Mouse (Mus musculus) limb, embryonic 15.5 days (tissue): ENCODE measurements around the gene Spata7. TPM values are rescaled to one million over a fixed set of nuclear protein-coding genes. Genes with fewer than 3 reads are reported as not detected.

Source experiments
- ATAC-seq: fragments of 200-750 bp; cut with Nextera tagmentation; 2 replicates; pipeline ENCODE4 v1.8.0; 2017; ENCODE audit warnings: low read depth, moderate TSS enrichment; ENCODE audit not compliant: insufficient number of reproducible peaks, low FRiP score, low TSS enrichment
- H3K27ac ChIP-seq: fragments of 300-500 bp; sonication (generic); 2 replicates; pipeline ENCODE4 v1.5.1; 2015; ENCODE audit warnings: moderate library complexity, mild to moderate bottlenecking, inconsistent platforms
- H3K27me3 ChIP-seq: fragments of 300-500 bp; sonication (generic); 2 replicates; pipeline ENCODE4 v1.6.1; 2015; ENCODE audit warnings: inconsistent platforms
- H3K36me3 ChIP-seq: fragments of 300-500 bp; sonication (generic); 2 replicates; pipeline ENCODE4 v1.6.1; 2015; ENCODE audit warnings: inconsistent platforms
- H3K4me1 ChIP-seq: fragments of 300-500 bp; sonication (generic); 2 replicates; pipeline ENCODE4 v1.6.1; 2015; ENCODE audit warnings: inconsistent platforms
- H3K4me2 ChIP-seq: fragments of 300-500 bp; sonication (generic); 2 replicates; pipeline ENCODE4 v1.6.1; 2015; ENCODE audit warnings: mild to moderate bottlenecking, inconsistent platforms
- H3K4me3 ChIP-seq: fragments of 300-500 bp; sonication (generic); 2 replicates; pipeline ENCODE4 v1.5.1; 2015; ENCODE audit warnings: mild to moderate bottlenecking, inconsistent platforms
- H3K9ac ChIP-seq: fragments of 300-500 bp; sonication (generic); 2 replicates; pipeline ENCODE4 v1.6.1; 2015; ENCODE audit warnings: inconsistent platforms
- H3K9me3 ChIP-seq: fragments of 300-500 bp; sonication (generic); 2 replicates; pipeline ENCODE4 v1.6.1; 2016; ENCODE audit warnings: inconsistent platforms
- WGBS: fragments of 180-500 bp; shearing (Covaris S2); methylation state at CpG from one replicate; pipeline ENCODE4 v1.1.7; 2015; 5-methylcytosine and 5-hydroxymethylcytosine counted together
- polyA plus RNA-seq: library from polyadenylated mRNA; unstranded; fragments of >200 nt; fragmentation: Nextera tagmentation; extraction: Ambion mirVana; gene quantifications from 2 replicates; pipeline ENCODE4 v1.2.1, GENCODE M21; 2015

Spata7 gene
- 11.6 and 11.8 TPM in 2 replicates for polyA plus RNA-seq

- 4% methylated on average over 32 of the region's 32 CpGs for WGBS
- no peaks in the 10 kb centered on the region for H3K4me1 ChIP-seq
- H3K9me3 ChIP-seq: no peaks in the 10 kb centered on the region
- no peak within 1 kb of the TSS for H3K27ac ChIP-seq
- peak; percentile 86 for ATAC-seq
- peak within 1 kb of the TSS; percentile 76 for H3K4me3 ChIP-seq
- H3K9ac ChIP-seq: peak within 1 kb of the TSS; percentile 61
- H3K4me2 ChIP-seq: peak within 1 kb of the TSS; percentile 73
- H3K36me3 ChIP-seq: no peaks in the 10 kb centered on the region
- no peaks in the 10 kb centered on the region for H3K27me3 ChIP-seq
These were observed at the start of gene Spata7 for GRCm38 (mm10) chr12:98627392-98628259. Gene Spata7, plus strand, starts transcription at chr12:98628157.

GRCm38 (mm10) chr12:98585302-98585701 is 42.7 kb upstream of the Spata7 start:
- WGBS: 30% methylated on average over 3 of the region's 3 CpGs

GRCm38 (mm10) chr12:98588573-98588972 is 39.4 kb upstream of the Spata7 start:
- Histone ChIP-seq H3K4me3 (no peak overlapping the region), H3K27me3 (no peaks in the 10 kb centered on the region), H3K4me1 (no peaks in the 10 kb centered on the region), H3K27ac (no peak overlapping the region), H3K9ac (no peak overlapping the region), H3K36me3 (no peaks in the 10 kb centered on the region), H3K9me3 (no peaks in the 10 kb centered on the region), H3K4me2 (no peak overlapping the region)
- 55% methylated on average over 6 of the region's 6 CpGs for WGBS
- ATAC-seq: no peak

More at GRCm38 (mm10) chr12:98585302-98585701, 42.7 kb upstream of the Spata7 start:
- Histone ChIP-seq H3K36me3 (no peaks in the 10 kb centered on the region), H3K27ac (no peak overlapping the region), H3K27me3 (no peaks in the 10 kb centered on the region), H3K9me3 (no peaks in the 10 kb centered on the region), H3K9ac (no peak overlapping the region), H3K4me2 (no peak overlapping the region), H3K4me1 (no peaks in the 10 kb centered on the region), H3K4me3 (no peak overlapping the region)
- no peak for ATAC-seq

GRCm38 (mm10) chr12:98591016-98591415 is 36.9 kb upstream of the Spata7 start:
- Histone ChIP-seq H3K4me1 (no peaks in the 10 kb centered on the region), H3K36me3 (no peaks in the 10 kb centered on the region), H3K9me3 (no peaks in the 10 kb centered on the region), H3K4me2 (no peak overlapping the region), H3K9ac (no peak overlapping the region), H3K4me3 (no peak overlapping the region), H3K27ac (no peak overlapping the region), H3K27me3 (no peaks in the 10 kb centered on the region)
- 85% methylated on average over 2 of the region's 2 CpGs for WGBS
- no peak for ATAC-seq

GRCm38 (mm10) chr12:98600861-98601260 is 27.1 kb upstream of the Spata7 start:
- H3K9ac ChIP-seq: no peak overlapping the region
- H3K27ac ChIP-seq: no peak overlapping the region
- WGBS: 86% methylated on average over 5 of the region's 5 CpGs
- no peaks in the 10 kb centered on the region for H3K9me3 ChIP-seq
- H3K27me3 ChIP-seq: no peaks in the 10 kb centered on the region
- H3K4me3 ChIP-seq: no peak overlapping the region
- ATAC-seq: no peak
- H3K4me1 ChIP-seq: no peaks in the 10 kb centered on the region
- H3K36me3 ChIP-seq: no peaks in the 10 kb centered on the region
- no peak overlapping the region for H3K4me2 ChIP-seq

- no peaks in the 10 kb centered on the region for H3K36me3 ChIP-seq
- H3K9me3 ChIP-seq: no peaks in the 10 kb centered on the region
- no peak overlapping the region for H3K4me2 ChIP-seq
- H3K9ac ChIP-seq: no peak overlapping the region
- H3K4me1 ChIP-seq: no peaks in the 10 kb centered on the region
- no peak for ATAC-seq
- H3K4me3 ChIP-seq: no peak overlapping the region
- no peak overlapping the region for H3K27ac ChIP-seq
- WGBS: 42% methylated on average over 6 of the region's 6 CpGs
- H3K27me3 ChIP-seq: no peaks in the 10 kb centered on the region
These were observed 25.8 kb upstream of the Spata7 start for GRCm38 (mm10) chr12:98602114-98602513.

- no peak overlapping the region for H3K4me2 ChIP-seq
- ATAC-seq: no peak
- H3K4me1 ChIP-seq: no peaks in the 10 kb centered on the region
- H3K27me3 ChIP-seq: no peaks in the 10 kb centered on the region
- 73% methylated on average over 1 of the region's 1 CpGs for WGBS
- H3K36me3 ChIP-seq: no peaks in the 10 kb centered on the region
- H3K9me3 ChIP-seq: no peaks in the 10 kb centered on the region
- H3K4me3 ChIP-seq: no peak overlapping the region
- H3K9ac ChIP-seq: no peak overlapping the region
- H3K27ac ChIP-seq: no peak overlapping the region
These were observed 22.7 kb upstream of the Spata7 start for GRCm38 (mm10) chr12:98605264-98605663.

GRCm38 (mm10) chr12:98606595-98607290 is 21.2 kb upstream of the Spata7 start:
- no peaks in the 10 kb centered on the region for H3K9me3 ChIP-seq
- no peak overlapping the region for H3K4me3 ChIP-seq
- H3K9ac ChIP-seq: no peak overlapping the region
- H3K4me1 ChIP-seq: no peaks in the 10 kb centered on the region
- 68% methylated on average over 5 of the region's 5 CpGs for WGBS
- H3K36me3 ChIP-seq: no peaks in the 10 kb centered on the region
- no peak for ATAC-seq
- H3K27me3 ChIP-seq: no peaks in the 10 kb centered on the region
- H3K4me2 ChIP-seq: no peak overlapping the region
- no peak overlapping the region for H3K27ac ChIP-seq

- ATAC-seq: no peak
- no peaks in the 10 kb centered on the region for H3K36me3 ChIP-seq
- no peaks in the 10 kb centered on the region for H3K9me3 ChIP-seq
- H3K9ac ChIP-seq: no peak overlapping the region
- no peaks in the 10 kb centered on the region for H3K27me3 ChIP-seq
- no peak overlapping the region for H3K27ac ChIP-seq
- no peak overlapping the region for H3K4me2 ChIP-seq
- 56% methylated on average over 3 of the region's 3 CpGs for WGBS
- no peaks in the 10 kb centered on the region for H3K4me1 ChIP-seq
- H3K4me3 ChIP-seq: no peak overlapping the region
These were observed 17.6 kb upstream of the Spata7 start for GRCm38 (mm10) chr12:98610341-98610740.

GRCm38 (mm10) chr12:98614910-98615508 is 12.9 kb upstream of the Spata7 start:
- H3K27ac ChIP-seq: no peak overlapping the region
- WGBS: 46% methylated on average over 3 of the region's 3 CpGs
- H3K36me3 ChIP-seq: no peaks in the 10 kb centered on the region
- H3K4me1 ChIP-seq: no peaks in the 10 kb centered on the region
- H3K4me3 ChIP-seq: no peak overlapping the region
- ATAC-seq: no peak
- no peak overlapping the region for H3K9ac ChIP-seq
- no peaks in the 10 kb centered on the region for H3K9me3 ChIP-seq
- H3K4me2 ChIP-seq: no peak overlapping the region
- no peaks in the 10 kb centered on the region for H3K27me3 ChIP-seq

- Histone ChIP-seq H3K9me3 (no peaks in the 10 kb centered on the region), H3K36me3 (no peaks in the 10 kb centered on the region), H3K4me2 (no peak overlapping the region), H3K27ac (no peak overlapping the region), H3K4me3 (no peak overlapping the region), H3K27me3 (no peaks in the 10 kb centered on the region), H3K9ac (no peak overlapping the region), H3K4me1 (no peaks in the 10 kb centered on the region)
- WGBS: 43% methylated on average over 5 of the region's 5 CpGs
- no peak for ATAC-seq
These were observed 12.2 kb upstream of the Spata7 start for GRCm38 (mm10) chr12:98615746-98616145.

- no peaks in the 10 kb centered on the region for H3K27me3 ChIP-seq
- no peaks in the 10 kb centered on the region for H3K4me1 ChIP-seq
- H3K4me2 ChIP-seq: no peak overlapping the region
- H3K9me3 ChIP-seq: no peaks in the 10 kb centered on the region
- H3K36me3 ChIP-seq: no peaks in the 10 kb centered on the region
- H3K27ac ChIP-seq: no peak overlapping the region
- WGBS: 65% methylated on average over 2 of the region's 2 CpGs
- ATAC-seq: no peak
- H3K4me3 ChIP-seq: no peak overlapping the region
- no peak overlapping the region for H3K9ac ChIP-seq
These were observed 8.5 kb upstream of the Spata7 start for GRCm38 (mm10) chr12:98619496-98619895.
